Mouse (Mus musculus) lung, postnatal 10 days (tissue): Measurements from ENCODE around the gene Jph2.

ENCODE experiments used
- DNase-seq: peaks from one replicate; pipeline ENCODE4 v3.0.0; 2021

Gene Jph2

GRCm38 (mm10) chr2:163358662-163359061, 39.1 kb downstream of the Jph2 start:
- no peak for DNase-seq

DNA sequence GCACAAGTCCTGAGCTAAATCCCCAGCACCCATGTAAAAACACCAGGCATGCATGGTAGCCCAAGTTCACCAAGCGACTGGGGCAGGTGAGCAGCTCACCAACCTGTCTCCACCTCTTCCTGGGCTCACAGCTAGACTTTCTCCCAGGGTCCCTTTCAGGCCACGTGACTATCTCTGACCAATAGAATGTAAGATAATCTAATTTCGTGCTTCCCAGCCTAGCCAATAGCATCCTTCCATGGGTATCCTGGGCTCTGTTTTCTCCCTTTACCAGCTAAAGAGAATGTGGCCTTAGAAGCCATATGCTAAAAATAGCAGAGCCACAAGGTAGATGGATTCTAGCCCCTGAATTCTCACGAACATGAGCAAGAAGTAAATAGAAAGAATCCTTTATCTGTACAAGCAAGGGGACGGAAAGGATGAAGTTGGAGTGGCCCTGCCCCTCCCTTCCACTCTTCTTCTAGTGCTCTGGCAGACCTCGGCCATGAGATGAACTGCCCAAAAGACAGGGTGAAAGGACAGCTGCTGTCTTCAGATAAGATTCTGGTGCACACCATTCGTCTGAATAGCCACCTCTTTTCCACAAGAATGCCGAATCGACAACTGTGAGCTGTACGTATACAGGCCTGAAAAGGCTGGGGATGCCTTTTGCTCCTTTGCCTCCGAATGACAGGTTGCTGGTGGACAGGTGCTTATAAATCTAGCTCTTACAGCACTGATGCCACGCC, 41.5 kb downstream of the Jph2 start:
- no peak for DNase-seq

- DNase-seq: no peak
Observed at GRCm38 (mm10) chr2:163355666-163356065, 42.1 kb downstream of the Jph2 start.

- peak; percentile 40 for DNase-seq
Observed at GRCm38 (mm10) chr2:163353731-163354130, 44.1 kb downstream of the Jph2 start.

DNA sequence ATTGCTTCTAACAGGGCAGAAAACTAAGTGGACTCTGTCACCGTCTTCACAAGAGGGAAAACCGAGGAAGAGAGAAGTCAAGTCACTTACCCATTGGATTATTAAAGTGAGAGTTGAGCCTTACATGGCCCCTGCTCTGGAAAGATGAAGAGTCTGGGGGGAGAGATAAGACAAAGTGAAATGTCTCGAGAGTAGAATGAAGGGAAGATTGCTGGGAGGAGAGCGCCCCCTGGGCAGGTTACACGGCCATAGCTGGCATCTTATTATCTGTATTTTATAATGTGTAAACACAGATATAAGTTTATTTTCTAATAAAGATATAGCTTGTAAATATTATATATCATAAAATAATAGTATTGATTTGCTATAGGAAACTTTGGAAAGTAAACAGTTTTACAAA, 47.4 kb downstream of the Jph2 start:
- DNase-seq: no peak

GRCm38 (mm10) chr2:163349411-163349810, 48.4 kb downstream of the Jph2 start:
- peak; percentile 71 for DNase-seq

DNA sequence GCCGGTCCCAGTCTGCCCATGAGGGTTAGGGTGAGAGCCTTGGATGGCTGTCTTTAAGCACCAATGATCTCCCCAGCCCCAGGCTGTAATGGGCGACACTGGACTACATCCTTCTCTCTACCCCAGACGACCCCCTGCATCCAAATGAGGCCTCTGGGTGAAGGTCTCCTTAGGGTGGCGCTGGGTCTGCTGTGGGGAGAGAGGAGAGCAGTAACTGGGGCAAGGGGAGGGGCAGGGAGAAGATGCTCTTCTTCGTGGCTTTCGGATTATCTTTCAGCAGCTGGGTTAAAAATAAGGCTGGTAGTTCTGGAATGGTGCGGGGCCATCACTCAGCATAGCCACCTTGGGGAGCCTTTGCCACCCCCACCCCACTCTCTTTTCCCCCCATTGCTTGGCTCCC, 49.1 kb downstream of the Jph2 start:
- DNase-seq: no peak

- DNase-seq: no peak
Observed at GRCm38 (mm10) chr2:163347517-163348184, 50.1 kb downstream of the Jph2 start.

DNA sequence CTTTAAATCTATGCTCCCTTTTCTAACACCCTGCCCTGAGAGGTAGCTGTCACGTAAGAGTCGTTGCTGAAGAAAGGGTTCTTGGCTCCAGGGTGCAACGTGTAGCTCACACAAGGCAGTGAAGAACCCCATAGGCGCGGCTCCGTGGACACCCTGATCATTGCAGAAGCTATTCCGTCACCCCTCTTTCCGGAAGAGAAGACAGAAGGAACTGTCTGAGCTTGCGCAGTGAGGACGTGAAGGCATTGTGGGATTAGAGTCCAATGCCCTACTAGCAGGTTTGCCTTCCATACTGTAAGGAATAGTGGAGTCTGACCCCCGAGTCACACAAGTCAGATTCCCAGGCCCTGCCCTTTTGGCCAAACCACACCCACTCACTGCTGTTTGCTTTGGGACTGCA, 51.3 kb downstream of the Jph2 start:
- DNase-seq: no peak

DNA sequence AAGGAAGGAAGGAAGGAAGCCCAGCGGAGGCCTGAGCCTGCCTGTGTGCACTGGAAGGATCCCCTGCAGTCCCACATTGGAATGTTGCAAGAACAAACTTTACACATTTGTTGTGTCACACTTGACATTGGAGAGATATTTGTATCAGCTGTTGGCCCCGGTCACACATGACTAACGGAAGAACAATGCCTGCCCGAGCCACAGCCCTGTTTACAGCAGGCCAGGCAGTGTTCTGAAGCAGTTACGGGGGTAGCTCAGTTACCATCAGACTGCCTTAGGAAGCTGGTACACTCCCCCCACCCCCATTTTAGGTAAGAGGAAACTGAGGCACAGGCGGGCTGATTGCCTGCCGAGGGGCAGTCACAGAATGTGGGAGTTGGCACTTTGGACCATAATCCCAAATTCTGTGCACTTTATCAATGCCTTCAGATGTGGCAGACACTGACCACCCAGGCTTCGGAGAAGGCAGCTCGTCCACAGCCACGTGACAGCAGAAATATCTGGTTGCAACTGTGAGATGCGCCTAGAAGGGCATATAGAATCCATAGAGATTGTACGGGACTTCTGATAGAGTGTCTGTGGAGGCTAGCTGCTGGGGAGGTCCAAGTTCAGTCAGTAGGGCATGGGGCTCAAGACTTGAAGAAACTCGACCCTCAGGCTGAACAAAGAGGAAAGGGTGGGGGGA, 52.7 kb downstream of the Jph2 start:
- DNase-seq: peak; percentile 68

DNA sequence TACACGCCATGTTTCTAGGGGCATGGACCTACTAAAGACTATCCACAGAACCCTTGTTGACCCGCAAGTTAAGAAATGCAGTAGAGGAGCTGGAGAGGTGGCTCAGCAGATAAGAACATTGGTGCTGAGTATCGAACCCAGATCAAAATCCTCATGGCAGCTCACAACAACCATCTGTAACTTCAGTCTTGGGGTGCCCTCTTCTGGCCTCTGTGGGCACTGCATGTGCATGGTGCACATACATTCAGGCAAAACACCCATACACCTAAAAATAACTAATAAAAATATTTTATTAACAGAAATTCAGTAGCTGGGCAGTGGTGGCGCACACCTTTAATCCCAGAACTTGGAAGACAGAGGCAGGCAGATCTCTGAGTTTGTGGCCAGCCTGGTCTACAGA, 54.1 kb downstream of the Jph2 start:
- no peak for DNase-seq

- DNase-seq: peak; percentile 76
Observed at GRCm38 (mm10) chr2:163340263-163340662, 57.5 kb downstream of the Jph2 start.

DNA sequence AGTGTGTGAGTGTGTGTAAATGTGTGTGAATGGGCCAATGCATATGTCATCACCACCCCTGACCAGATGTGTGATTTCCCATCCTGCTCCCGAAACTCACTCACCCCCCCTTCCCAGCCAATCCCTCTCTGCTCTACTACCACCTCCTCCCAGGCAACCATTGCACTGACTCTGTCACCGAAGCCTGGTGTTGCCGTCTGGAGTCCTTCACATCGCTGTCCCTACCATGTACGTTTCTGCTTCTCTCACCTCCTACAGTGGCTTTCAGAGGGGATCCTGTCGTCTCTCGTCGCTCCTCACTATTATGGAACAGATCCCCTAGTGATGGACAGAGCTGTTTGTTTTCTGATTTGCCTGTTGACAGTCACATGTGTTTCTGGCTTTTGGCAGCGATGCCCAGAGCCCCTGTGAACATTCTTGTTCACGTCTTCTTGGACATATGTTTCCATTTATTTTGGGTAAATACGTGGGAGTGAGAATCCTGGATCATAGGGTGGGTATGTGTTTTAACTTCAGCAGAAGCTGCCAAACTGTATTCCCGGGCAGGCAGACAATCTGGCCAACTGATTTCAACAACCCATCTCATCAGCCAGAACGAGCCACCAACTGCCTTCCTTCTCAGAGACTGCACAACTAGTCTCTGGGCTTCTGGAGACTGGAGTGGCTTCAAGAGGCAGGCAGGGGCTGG, 65.3 kb downstream of the Jph2 start:
- DNase-seq: no peak

GRCm38 (mm10) chr2:163331423-163331822, 66.4 kb downstream of the Jph2 start:
- no peak for DNase-seq

DNA sequence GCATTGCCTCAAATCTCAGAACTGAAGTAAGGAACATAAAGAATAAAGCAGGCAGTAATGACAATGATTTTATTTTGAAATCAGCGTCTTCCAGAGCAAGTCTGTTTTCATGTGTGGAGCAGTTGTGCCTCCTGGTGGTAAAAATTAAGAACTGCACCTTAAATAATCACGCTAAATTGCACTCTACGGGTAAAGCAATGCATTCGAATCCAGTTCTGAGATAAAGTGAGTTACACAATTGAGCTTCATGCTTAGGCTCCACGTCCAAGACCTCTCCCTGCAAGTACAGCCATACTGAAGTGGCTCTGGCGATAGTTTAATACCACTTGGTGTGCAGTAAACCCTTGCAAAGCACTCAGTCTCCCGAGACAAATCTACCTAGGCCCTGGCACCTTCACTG, 67.1 kb downstream of the Jph2 start:
- peak; percentile 64 for DNase-seq

- DNase-seq: no peak
Observed at GRCm38 (mm10) chr2:163323163-163323562, 74.6 kb downstream of the Jph2 start.

- DNase-seq: no peak
Observed at GRCm38 (mm10) chr2:163318777-163319176, 79.0 kb downstream of the Jph2 start.

DNA sequence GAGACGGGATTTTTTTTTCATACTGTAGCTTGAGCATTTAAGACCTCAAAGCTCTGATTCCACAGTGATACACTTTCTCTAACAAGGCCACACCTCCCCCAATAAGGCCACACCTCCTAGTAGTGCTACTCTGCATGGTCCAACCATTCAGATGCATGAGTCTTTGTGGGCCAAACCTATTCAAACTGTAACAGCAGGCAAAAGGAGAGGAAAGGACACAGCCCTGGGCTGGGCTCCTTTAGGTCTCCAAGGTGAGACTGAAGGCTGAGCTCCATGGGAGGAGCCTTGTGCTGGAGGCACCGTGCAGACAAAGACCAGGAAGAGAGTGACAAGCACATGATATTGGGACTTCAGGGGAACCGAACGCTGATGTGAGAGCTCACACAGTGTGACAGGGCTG, 80.5 kb downstream of the Jph2 start:
- DNase-seq: no peak

- no peak for DNase-seq
Observed at GRCm38 (mm10) chr2:163310163-163310688, 87.6 kb downstream of the Jph2 start.

DNA sequence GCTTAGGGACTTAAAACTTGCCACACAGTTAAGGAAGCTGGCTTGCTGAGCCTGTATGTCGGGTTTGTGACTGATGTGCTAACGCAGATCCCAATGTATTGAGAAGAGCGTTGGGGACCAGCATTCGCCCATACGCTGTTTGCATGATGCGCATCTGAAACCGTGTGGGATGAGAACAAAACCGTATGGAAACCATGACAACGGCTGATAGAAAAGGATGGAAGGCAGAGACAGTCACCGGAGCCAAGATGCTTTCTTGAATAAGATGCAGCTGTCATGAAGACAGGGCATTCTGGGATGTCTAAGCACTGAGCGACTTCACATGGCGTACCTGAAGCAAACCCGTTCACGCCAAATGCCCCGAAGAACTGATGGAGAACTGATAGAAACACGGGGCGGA, 88.4 kb downstream of the Jph2 start:
- no peak for DNase-seq

DNA sequence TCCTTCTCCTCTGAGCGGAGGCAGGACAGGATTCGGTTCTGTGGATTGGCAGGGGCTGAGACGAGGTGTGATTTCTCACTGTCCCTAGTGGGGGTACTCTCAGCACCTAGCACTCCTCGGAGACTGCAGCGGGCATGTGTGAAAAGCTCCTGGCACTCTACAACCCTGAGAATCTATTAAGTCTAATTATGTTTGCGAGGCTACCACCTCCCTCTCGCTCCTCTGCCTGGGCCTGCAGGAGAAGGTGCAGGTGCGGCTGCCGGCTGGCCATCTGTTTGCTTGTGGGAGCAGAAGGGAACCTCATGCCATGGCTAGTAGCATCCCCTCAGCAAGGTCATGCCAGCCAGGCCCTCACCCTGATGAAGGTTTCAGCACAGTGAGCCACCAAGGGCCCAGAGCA, 94.8 kb downstream of the Jph2 start:
- no peak for DNase-seq

DNA sequence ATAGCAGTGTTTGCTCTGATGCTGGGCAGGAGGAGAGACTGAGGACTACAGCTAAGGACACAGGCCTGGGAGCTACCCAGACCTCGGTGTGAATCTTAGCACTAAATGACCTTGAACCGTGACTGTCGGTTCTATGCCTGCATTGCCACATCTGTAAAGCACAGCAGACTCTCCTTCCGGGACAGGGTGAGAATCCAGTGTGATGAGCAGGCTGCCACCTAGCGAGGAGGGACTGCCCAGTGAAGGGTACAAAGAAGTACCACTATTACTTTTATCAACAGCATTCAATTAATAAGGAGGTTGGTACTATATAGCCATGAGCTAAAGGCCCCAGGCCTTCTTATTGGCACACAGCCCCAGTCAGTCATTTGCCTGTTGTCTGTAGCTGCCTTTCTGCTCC, 96.2 kb downstream of the Jph2 start:
- no peak for DNase-seq
